Mouse (Mus musculus) brain, embryonic 14.5 days (tissue): ENCODE measurements around the gene Maml2.

Experiments used
- CTCF ChIP-seq: fragments of 200-500 bp; IDR thresholded peaks from 2 replicates; pipeline ENCODE4 v1.5.1; 2012; ENCODE audit warnings: inconsistent platforms, mild to moderate bottlenecking, moderate library complexity, borderline replicate concordance; ENCODE audit not compliant: insufficient read depth, insufficient read length; ENCODE audit errors: extremely low read depth
- POLR2A ChIP-seq: fragments of 200-500 bp; IDR thresholded peaks from 2 replicates; pipeline ENCODE4 v1.6.1; 2012; ENCODE audit warnings: mild to moderate bottlenecking, inconsistent platforms, borderline replicate concordance; ENCODE audit not compliant: poor library complexity, insufficient read depth, insufficient read length, severe bottlenecking; ENCODE audit errors: extremely low read depth

GRCm38 (mm10) chr9:13684327-13684934 is 386.7 kb downstream of the Maml2 start:
- TF ChIP-seq POLR2A (no peak), CTCF (no peak)
